Mouse (Mus musculus) adrenal gland, postnatal 14 days (tissue): ENCODE measurements at regions not wholly inside any gene's neighbourhood (a gene's known extent, or its start where the extent isn't known, plus 50 kb on each side); places are given as distances from the start of the nearest gene placed in this dataset.
A peak's percentile ranks its signal among the peaks of the same experiment; 100 is the strongest.

ENCODE experiments used
- DNase-seq: peaks from one replicate; pipeline ENCODE4 v3.0.0; 2021; ENCODE audit warnings: mixed read lengths

GRCm38 (mm10) chr19:42673133-42673532, 60.5 kb upstream of the Loxl4 start:
- DNase-seq, result peak; percentile 62

GRCm38 (mm10) chr19:42669886-42670285, 57.3 kb upstream of the Loxl4 start:
- DNase-seq, result no peak

- peak; percentile 72 for DNase-seq
Measured at GRCm38 (mm10) chr19:42668385-42669098, 55.9 kb upstream of the Loxl4 start.

- DNase-seq, result no peak
Measured at GRCm38 (mm10) chr19:42666906-42667305, 54.3 kb upstream of the Loxl4 start.
